Mouse (Mus musculus) embryonic fibroblast, embryonic 13.5 days (primary cell): ENCODE results near the gene Fbxl13.
"Not testable (repeated sequence)": the region's sequence is repeated elsewhere in the genome, so short reads cannot be mapped to it uniquely, and the experiment has no call there.

Experiments used
- CTCF ChIP-seq: IDR thresholded peaks from 2 replicates; pipeline ENCODE4 v1.5.1; 2011; ENCODE audit warnings: mild to moderate bottlenecking, control low read depth, low read length, moderate library complexity, borderline replicate concordance; ENCODE audit not compliant: insufficient read depth
- POLR2A ChIP-seq: IDR thresholded peaks from 2 replicates; pipeline ENCODE4 v1.6.1; 2011; ENCODE audit warnings: low read depth, mild to moderate bottlenecking, control low read depth, low read length, moderate library complexity

GRCm38 (mm10) chr5:21599536-21599935 lies 45.9 kb downstream of the Fbxl13 start:
- TF ChIP-seq POLR2A, CTCF: not testable (repeated sequence)
